Mouse (Mus musculus): Measurements from ENCODE around the gene Abcb7. TPM values are rescaled to one million over a fixed set of nuclear protein-coding genes. Genes with fewer than 3 reads are reported as not detected.

Abcb7 gene
- total and polyA plus RNA-seq, 2 experiments from 2014 or later = 3.4 to 16.4 TPM

- no peaks in the 10 kb centered on the region for H3K9me3 ChIP-seq (ENCODE audit: low read length)
- TF ChIP-seq CTCF (IDR thresholded peaks at IDR 0.05; ENCODE audit: low read depth) = no peak
- WGBS = 76% methylated on average over 2 of the region's 2 CpGs
- H3K4me1 ChIP-seq (ENCODE audit: insufficient read depth) = no peaks in the 10 kb centered on the region
- no peak for DNase-seq
- H3K36me3 ChIP-seq (ENCODE audit: insufficient read depth) = no peaks in the 10 kb centered on the region
- no peak overlapping the region for H3K4me3 ChIP-seq (ENCODE audit: low read depth, low read length)
- no peak for ATAC-seq
- no peak overlapping the region for H3K27ac ChIP-seq (ENCODE audit: low read depth, low read length)
- no peak overlapping the region for H3K9ac ChIP-seq
- no peaks in the 10 kb centered on the region for H3K27me3 ChIP-seq (ENCODE audit: insufficient read depth, low read length)
- no peak overlapping the region for H3K4me2 ChIP-seq (ENCODE audit: low read depth)
Measured at GRCm38 (mm10) chrX:104264371-104264770, 149.3 kb downstream of the Abcb7 start.

GRCm38 (mm10) chrX:104262468-104262867 lies 151.2 kb downstream of the Abcb7 start:
- 80% methylated on average over 1 of the region's 1 CpGs for WGBS
- Histone ChIP-seq H3K27me3 (ENCODE audit: insufficient read depth, low read length) (no peaks in the 10 kb centered on the region), H3K9me3 (ENCODE audit: low read length) (no peaks in the 10 kb centered on the region), H3K36me3 (ENCODE audit: insufficient read depth) (no peaks in the 10 kb centered on the region), H3K4me2 (ENCODE audit: low read depth) (no peak overlapping the region), H3K27ac (ENCODE audit: low read depth, low read length) (no peak overlapping the region), H3K4me3 (ENCODE audit: low read depth, low read length) (no peak overlapping the region), H3K9ac (no peak overlapping the region), H3K4me1 (ENCODE audit: insufficient read depth) (no peaks in the 10 kb centered on the region)
- no peak for ATAC-seq
- no peak for TF ChIP-seq CTCF (IDR thresholded peaks at IDR 0.05; ENCODE audit: low read depth)
- no peak for DNase-seq

GRCm38 (mm10) chrX:104256561-104256960 lies 157.1 kb downstream of the Abcb7 start:
- no peak for DNase-seq
- H3K4me2 ChIP-seq (ENCODE audit: low read depth) = no peak overlapping the region
- no peak overlapping the region for H3K4me3 ChIP-seq (ENCODE audit: low read depth, low read length)
- H3K9ac ChIP-seq = no peak overlapping the region
- ATAC-seq = no peak
- 60% methylated on average over 1 of the region's 1 CpGs for WGBS
- no peaks in the 10 kb centered on the region for H3K9me3 ChIP-seq (ENCODE audit: low read length)
- H3K4me1 ChIP-seq (ENCODE audit: insufficient read depth) = no peaks in the 10 kb centered on the region
- no peaks in the 10 kb centered on the region for H3K27me3 ChIP-seq (ENCODE audit: insufficient read depth, low read length)
- H3K27ac ChIP-seq (ENCODE audit: low read depth, low read length) = no peak overlapping the region
- H3K36me3 ChIP-seq (ENCODE audit: insufficient read depth) = no peaks in the 10 kb centered on the region
- TF ChIP-seq CTCF (IDR thresholded peaks at IDR 0.05; ENCODE audit: low read depth) = no peak

Other genes starting within 250 kb of the Abcb7 start
- gene Nexmif, start 212.7 kb downstream of the Abcb7 start, total RNA-seq (2014; rRNA removed) = 69.7 and 82.8 TPM in 2 replicates
- gene Nexmif, start 212.7 kb downstream of the Abcb7 start, polyA plus RNA-seq (2015; fragmentation: Nextera tagmentation; extraction: Ambion mirVana) = 18.1 and 28.1 TPM in 2 replicates
- gene Uprt, start 69.0 kb upstream of the Abcb7 start, total RNA-seq (2014; rRNA removed) = 9.2 and 10.8 TPM in 2 replicates
- gene Uprt, start 69.0 kb upstream of the Abcb7 start, polyA plus RNA-seq (2015; fragmentation: Nextera tagmentation; extraction: Ambion mirVana) = 0.53 and 0.91 TPM in 2 replicates